Mouse (Mus musculus) bone marrow macrophage, adult 2 months (primary cell): ENCODE results near the gene Hist1h2bq. TPM values are rescaled to one million over a fixed set of nuclear protein-coding genes. Genes with fewer than 3 reads are reported as not detected.
"Not testable (repeated sequence)": the region's sequence is repeated elsewhere in the genome, so short reads cannot be mapped to it uniquely, and the experiment has no call there.

ENCODE experiments used
- H3K27ac ChIP-seq: 2 replicates; pipeline ENCODE4 v1.5.1; 2012; ENCODE audit warnings: low read depth, low read length; ENCODE audit not compliant: insufficient read depth
- H3K4me1 ChIP-seq: 2 replicates; pipeline ENCODE4 v1.6.1; 2012; ENCODE audit warnings: low read length; ENCODE audit not compliant: control insufficient read depth, insufficient read depth
- H3K4me3 ChIP-seq: 2 replicates; pipeline ENCODE4 v1.5.1; 2012; ENCODE audit warnings: mild to moderate bottlenecking, low read length, moderate library complexity; ENCODE audit not compliant: insufficient read depth
- CTCF ChIP-seq: IDR thresholded peaks from 2 replicates; pipeline ENCODE4 v1.5.1; 2012; ENCODE audit warnings: low read depth, mild to moderate bottlenecking, low read length, moderate library complexity
- POLR2A ChIP-seq: IDR thresholded peaks from 2 replicates; pipeline ENCODE4 v1.6.1; 2012; ENCODE audit warnings: mild to moderate bottlenecking, low read depth, low read length, borderline replicate concordance
- polyA plus RNA-seq: library from polyadenylated mRNA; stranded (reverse); fragments of >200 nt; gene quantifications from 2 replicates; pipeline ENCODE4 v1.2.4, GENCODE M21; 2012; ENCODE audit not compliant: missing spikeins, insufficient read depth, insufficient read length

Gene Hist1h2bq
- 3.2 and 6.5 TPM in 2 replicates for polyA plus RNA-seq

GRCm38 (mm10) chr13:21810073-21810472 lies at the start of gene Hist1h2bq, which contains the start of gene Hist1h2ao:
Hist1h2bq (minus strand) TSS chr13:21810197.
Hist1h2ao (plus strand) TSS chr13:21810465.
- H3K4me3 ChIP-seq, H3K27ac ChIP-seq, H3K4me1 ChIP-seq: not testable (repeated sequence)

- Histone ChIP-seq H3K4me3 (peak overlapping the region; percentile 69), H3K4me1 (peaks cover 22% of the 10 kb centered on the region), H3K27ac (peak overlapping the region; percentile 31)
- no peak for TF ChIP-seq POLR2A
- no peak for TF ChIP-seq CTCF
Observed at GRCm38 (mm10) chr13:21855698-21856162, 45.7 kb upstream of the Hist1h2bq start.

GRCm38 (mm10) chr13:21855146-21855545 lies 45.1 kb upstream of the Hist1h2bq start:
- H3K4me3 ChIP-seq, result no peak overlapping the region
- no peak for TF ChIP-seq POLR2A
- TF ChIP-seq CTCF, result no peak
- no peak overlapping the region for H3K27ac ChIP-seq
- peaks cover 27% of the 10 kb centered on the region for H3K4me1 ChIP-seq

GRCm38 (mm10) chr13:21852215-21852945 lies 42.4 kb upstream of the Hist1h2bq start:
- Histone ChIP-seq H3K4me3 (peak overlapping the region; percentile 29), H3K27ac (peak overlapping the region; percentile 90), H3K4me1 (peaks cover 30% of the 10 kb centered on the region)
- TF ChIP-seq CTCF, result no peak
- TF ChIP-seq POLR2A, result no peak

GRCm38 (mm10) chr13:21850696-21851095 lies 40.7 kb upstream of the Hist1h2bq start:
- H3K4me3 ChIP-seq, H3K27ac ChIP-seq: not testable (repeated sequence)
- peaks cover 30% of the 10 kb centered on the region for H3K4me1 ChIP-seq

- Histone ChIP-seq H3K27ac (no peak overlapping the region), H3K4me3 (no peak overlapping the region), H3K4me1 (peaks cover 22% of the 10 kb centered on the region)
- TF ChIP-seq POLR2A, result no peak
- no peak for TF ChIP-seq CTCF
Observed at GRCm38 (mm10) chr13:21847883-21848282, 37.9 kb upstream of the Hist1h2bq start.

- peaks cover 14% of the 10 kb centered on the region for H3K4me1 ChIP-seq
- H3K4me3 ChIP-seq, H3K27ac ChIP-seq: not testable (repeated sequence)
Observed at GRCm38 (mm10) chr13:21846356-21846755, 36.4 kb upstream of the Hist1h2bq start.

- H3K4me3 ChIP-seq, H3K27ac ChIP-seq, H3K4me1 ChIP-seq: not testable (repeated sequence)
Observed at GRCm38 (mm10) chr13:21840508-21840907, 30.5 kb upstream of the Hist1h2bq start.

- H3K4me3 ChIP-seq, H3K27ac ChIP-seq: not testable (repeated sequence)
Observed at GRCm38 (mm10) chr13:21833461-21833860, 23.5 kb upstream of the Hist1h2bq start, which contains the start of the genes Hist1h2ap and Hist1h2br. Hist1h2ap (minus strand) TSS chr13:21833507. Hist1h2br (plus strand) TSS chr13:21833743.

GRCm38 (mm10) chr13:21831418-21832394 lies 21.7 kb upstream of the Hist1h2bq start, which contains the start of gene Hist1h4n:
Hist1h4n (minus strand) TSS chr13:21832196.
- Histone ChIP-seq H3K4me3 (peak within 1 kb of the TSS; percentile 28), H3K27ac (peak within 1 kb of the TSS; percentile 34; the same call in 1 of the 2 replicates)
- not testable (repeated sequence) for H3K4me1 ChIP-seq

More at GRCm38 (mm10) chr13:21833461-21833860, 23.5 kb upstream of the Hist1h2bq start, which contains the start of the genes Hist1h2ap and Hist1h2br:
- not testable (repeated sequence) for H3K4me1 ChIP-seq
